Mouse (Mus musculus) left cerebral cortex, postnatal 36 days (tissue): ENCODE measurements at regions not wholly inside any gene's neighbourhood (a gene's known extent, or its start where the extent isn't known, plus 50 kb on each side); places are given as distances from the start of the nearest gene placed in this dataset.

ENCODE experiments used
- DNase-seq, 2 experiments: peaks; one replicate each; pipeline ENCODE4 v3.0.0; 2021 to 2022; ENCODE audit warnings: low spot score in 2 of 2, mixed read lengths in 1 of 2
- intact Hi-C: fragments of 180-260 bp; cut with DNase I; formaldehyde crosslinking; loops from one replicate; pipeline ENCODE4 v1.15.1; 2025

GRCm38 (mm10) chr8:27837903-27838302 is 390.4 kb downstream of the Poteg start:
- no peak for DNase-seq
- intact Hi-C loops, result no loop called here

GRCm38 (mm10) chr8:27866468-27866995 is 419.1 kb downstream of the Poteg start:
- intact Hi-C loops, result no loop called here
- peak in 1 of 2 experiments; percentile 4 for DNase-seq

DNA sequence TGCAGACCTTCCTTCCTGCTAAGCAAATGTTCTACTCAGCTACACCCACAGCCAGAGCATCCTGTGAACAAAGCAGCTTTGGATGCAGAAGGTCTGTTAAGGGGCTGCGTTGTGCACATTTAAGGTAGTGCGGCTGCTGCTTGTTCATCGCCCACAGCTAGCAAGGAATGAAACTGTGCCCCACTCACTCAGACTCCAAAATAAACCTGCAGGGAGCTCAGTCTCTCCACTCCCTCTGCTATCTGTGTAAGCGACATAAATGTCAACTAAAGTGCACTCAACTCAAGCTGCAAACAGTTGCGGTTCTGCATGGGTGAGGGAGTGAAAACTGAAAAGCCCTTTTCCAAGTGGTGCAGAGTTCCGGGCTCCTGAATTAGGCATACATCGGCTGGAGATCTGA is 421.1 kb downstream of the Poteg start:
- DNase-seq, result peak; percentile 70 to 73
- intact Hi-C loops, result no loop called here

DNA sequence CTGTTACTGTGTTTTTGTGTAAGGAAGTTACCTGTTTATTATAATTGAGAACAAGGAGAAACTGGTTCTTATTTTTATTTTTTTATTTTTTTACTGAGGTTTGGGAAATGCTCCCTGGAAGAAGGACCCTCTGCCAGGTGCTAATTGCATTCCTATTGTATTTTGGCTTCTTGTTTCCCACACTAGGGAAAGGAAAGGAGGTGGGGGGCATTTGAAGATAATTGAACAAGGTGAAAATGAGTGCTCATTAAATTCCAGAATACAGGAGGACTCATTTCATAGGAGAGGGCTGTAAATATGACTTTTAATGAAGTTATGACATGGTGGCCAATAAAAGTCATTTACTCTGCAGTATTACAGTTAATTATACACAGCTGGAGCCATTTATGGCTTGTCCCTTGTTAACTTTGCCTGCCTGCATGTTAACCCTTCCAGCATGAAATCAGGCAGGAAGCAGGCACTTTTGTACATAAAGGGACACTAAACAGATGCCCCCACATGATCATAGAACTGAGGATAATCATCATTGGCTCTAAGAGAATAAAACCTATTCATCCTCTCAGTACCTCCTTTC is 430.3 kb downstream of the Poteg start:
- DNase-seq, result no peak
- intact Hi-C loops, result no loop called here

GRCm38 (mm10) chr8:27889292-27889691 is 441.8 kb downstream of the Poteg start:
- no peak for DNase-seq
- intact Hi-C loops, result no loop called here

DNA sequence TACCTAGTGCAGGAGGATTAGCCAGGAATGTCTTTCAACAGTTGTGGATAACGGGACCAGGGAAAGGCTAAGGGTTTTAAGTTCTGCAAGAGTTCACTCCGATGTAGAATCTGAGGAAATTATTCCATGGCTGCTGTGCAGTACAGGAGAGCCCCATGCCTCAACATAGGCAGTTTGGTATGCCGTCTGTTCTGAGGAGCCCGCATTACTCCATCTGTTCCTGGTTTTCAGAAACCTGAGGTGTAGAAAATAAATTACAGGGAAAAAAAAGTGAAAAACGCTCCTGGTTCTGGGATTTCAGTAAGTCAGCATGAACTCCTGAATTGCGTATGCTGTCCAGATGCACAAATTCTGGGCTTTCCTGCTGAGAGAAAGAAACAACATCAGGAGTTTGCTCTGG is 446.9 kb downstream of the Poteg start:
- intact Hi-C loops, result no loop called here
- peak in 1 of 2 experiments; percentile 4 for DNase-seq

- intact Hi-C loops, result no loop called here
- DNase-seq, result no peak
Observed at GRCm38 (mm10) chr8:27900115-27900514, 452.6 kb downstream of the Poteg start.

- intact Hi-C loops, result no loop called here
- DNase-seq, result no peak
Observed at GRCm38 (mm10) chr8:27903796-27904195, 456.3 kb downstream of the Poteg start.

DNA sequence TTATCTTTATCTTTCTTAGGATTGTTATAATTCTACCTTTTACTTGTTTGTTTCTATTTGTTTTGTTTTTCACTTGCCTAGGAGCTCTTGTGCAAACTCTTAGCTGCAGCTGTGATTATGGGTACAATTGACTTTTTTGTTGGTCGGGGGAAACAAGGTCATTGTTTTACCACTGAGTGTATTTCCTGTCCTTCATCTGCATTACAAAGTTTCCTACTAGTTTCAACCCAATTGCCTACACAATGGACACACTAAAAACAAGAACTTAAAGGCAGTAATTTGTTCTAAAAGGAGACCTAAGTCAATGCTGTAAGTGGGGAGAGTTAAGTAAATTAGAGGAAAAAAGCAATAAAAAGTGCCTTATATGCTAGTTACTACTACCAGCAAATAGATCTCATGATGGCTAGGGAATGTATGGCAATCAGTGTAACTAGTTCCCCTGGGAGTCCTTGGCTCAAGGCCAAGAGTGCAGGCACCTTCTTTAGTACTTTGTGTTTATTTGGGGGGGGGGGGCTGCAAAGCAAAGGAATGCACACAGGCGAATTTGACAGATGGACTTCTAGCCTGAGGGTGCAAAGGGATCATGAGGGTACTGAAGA is 462.0 kb downstream of the Poteg start:
- DNase-seq, result no peak
- intact Hi-C loops, result no loop called here

GRCm38 (mm10) chr8:27938559-27939492 is 491.4 kb downstream of the Poteg start:
- intact Hi-C loops, result no loop called here
- DNase-seq, result no peak

- DNase-seq, result no peak
- intact Hi-C loops, result no loop called here
Observed at GRCm38 (mm10) chr8:27955000-27955399, 507.5 kb downstream of the Poteg start.

- intact Hi-C loops, result no loop called here
- DNase-seq, result no peak
Observed at GRCm38 (mm10) chr8:27980920-27981319, 533.5 kb downstream of the Poteg start.

GRCm38 (mm10) chr8:27981769-27982168 is 534.3 kb downstream of the Poteg start:
- intact Hi-C loops, result no loop called here
- no peak for DNase-seq

- intact Hi-C loops, result no loop called here
- no peak for DNase-seq
Observed at GRCm38 (mm10) chr8:28012849-28013248, 565.4 kb downstream of the Poteg start.
